Mouse (Mus musculus) lung, postnatal 4 days (tissue): ENCODE measurements at regions not wholly inside any gene's neighbourhood (a gene's known extent, or its start where the extent isn't known, plus 50 kb on each side); places are given as distances from the start of the nearest gene placed in this dataset.
"Not testable (repeated sequence)": the region's sequence is repeated elsewhere in the genome, so short reads cannot be mapped to it uniquely, and the experiment has no call there.

Experiments used
- DNase-seq, 2 experiments: peaks; one replicate each; pipeline ENCODE4 v3.0.0; 2021

- DNase-seq, result not testable (repeated sequence)
These were observed 77.8 kb downstream of the BC107364 start for GRCm38 (mm10) chr3:96374343-96374624.

DNA sequence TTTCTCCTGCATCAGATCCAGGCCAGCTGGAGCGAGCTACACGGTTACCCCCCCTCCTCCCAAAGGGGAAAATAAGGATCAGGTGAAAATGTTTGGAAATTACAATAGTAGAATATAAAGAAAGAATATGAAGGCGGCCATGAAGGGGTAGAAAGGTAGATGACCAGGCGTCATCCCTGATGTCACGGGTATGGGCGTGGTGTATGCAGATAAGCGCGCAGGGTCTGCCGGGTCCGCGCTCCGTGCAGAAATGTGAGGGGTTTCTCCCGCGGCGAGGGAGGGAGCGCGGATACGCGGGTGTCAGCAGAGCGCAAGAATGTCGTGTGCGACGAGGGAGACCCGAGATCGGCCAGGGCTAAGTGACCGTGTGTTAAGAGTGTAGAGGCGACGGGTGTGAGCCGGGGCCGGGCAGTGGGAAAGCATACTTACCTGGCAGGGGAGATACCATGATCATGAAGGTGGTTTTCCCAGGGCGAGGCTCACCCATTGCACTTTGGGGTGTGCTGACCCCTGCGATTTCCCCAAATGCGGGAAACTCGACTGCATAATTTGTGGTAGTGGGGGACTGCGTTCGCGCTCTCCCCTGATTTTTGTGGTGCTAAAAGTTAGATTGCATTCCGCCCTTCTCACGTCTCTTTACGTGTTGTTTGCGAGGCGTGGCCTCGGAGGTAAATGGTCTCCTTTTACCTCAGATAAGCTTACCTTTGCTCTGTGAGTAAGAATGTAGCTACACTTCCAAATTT is 78.3 kb downstream of the BC107364 start:
- DNase-seq, result not testable (repeated sequence)

GRCm38 (mm10) chr3:96362581-96362980 is 68.8 kb upstream of the Fcgr1 start:
- not testable (repeated sequence) for DNase-seq

GRCm38 (mm10) chr3:96360816-96361215 is 67.0 kb upstream of the Fcgr1 start:
- DNase-seq, result no peak

DNA sequence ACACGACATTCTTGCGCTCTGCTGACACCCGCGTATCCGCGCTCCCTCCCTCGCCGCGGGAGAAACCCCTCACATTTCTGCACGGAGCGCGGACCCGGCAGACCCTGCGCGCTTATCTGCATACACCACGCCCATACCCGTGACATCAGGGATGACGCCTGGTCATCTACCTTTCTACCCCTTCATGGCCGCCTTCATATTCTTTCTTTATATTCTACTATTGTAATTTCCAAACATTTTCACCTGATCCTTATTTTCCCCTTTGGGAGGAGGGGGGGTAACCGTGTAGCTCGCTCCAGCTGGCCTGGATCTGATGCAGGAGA is 66.4 kb upstream of the Fcgr1 start:
- not testable (repeated sequence) for DNase-seq

GRCm38 (mm10) chr3:96359507-96360213 is 65.9 kb upstream of the Fcgr1 start:
- DNase-seq, result not testable (repeated sequence)

GRCm38 (mm10) chr3:96351623-96352022 is 57.9 kb upstream of the Fcgr1 start:
- not testable (repeated sequence) for DNase-seq

- not testable (repeated sequence) for DNase-seq
These were observed 57.2 kb upstream of the Fcgr1 start for GRCm38 (mm10) chr3:96350985-96351384.

DNA sequence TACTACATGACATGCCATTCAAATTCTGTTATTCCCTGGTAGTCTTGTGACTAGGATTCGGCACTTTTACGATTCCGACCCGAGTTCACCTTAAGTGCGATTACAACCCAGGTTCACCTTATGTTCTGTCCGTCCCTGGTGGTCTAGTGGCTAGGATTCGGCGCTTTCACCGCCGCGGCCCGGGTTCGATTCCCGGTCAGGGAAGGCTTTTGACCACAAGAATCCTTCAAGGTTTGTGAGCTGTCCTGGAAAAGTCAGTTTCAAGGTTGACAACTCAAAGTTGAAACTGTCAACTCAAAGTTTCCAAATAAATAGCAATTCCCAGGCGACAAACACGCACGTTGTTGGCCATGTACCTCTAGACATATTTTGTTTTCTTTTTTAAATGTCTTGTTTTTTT is 52.8 kb upstream of the Fcgr1 start:
- not testable (repeated sequence) for DNase-seq

- DNase-seq, result peak in 1 of 2 experiments; percentile 20
These were observed 49.8 kb upstream of the Fcgr1 start for GRCm38 (mm10) chr3:96343471-96344120.
